Mouse (Mus musculus) right cerebral cortex, postnatal 36 days (tissue): Measurements from ENCODE around the gene Olfr346.

Experiments
- DNase-seq, 2 experiments: peaks; one replicate each; pipeline ENCODE4 v3.0.0; 2022; ENCODE audit warnings: low spot score in 2 of 2, mixed read lengths in 1 of 2

The Olfr346 gene

DNA sequence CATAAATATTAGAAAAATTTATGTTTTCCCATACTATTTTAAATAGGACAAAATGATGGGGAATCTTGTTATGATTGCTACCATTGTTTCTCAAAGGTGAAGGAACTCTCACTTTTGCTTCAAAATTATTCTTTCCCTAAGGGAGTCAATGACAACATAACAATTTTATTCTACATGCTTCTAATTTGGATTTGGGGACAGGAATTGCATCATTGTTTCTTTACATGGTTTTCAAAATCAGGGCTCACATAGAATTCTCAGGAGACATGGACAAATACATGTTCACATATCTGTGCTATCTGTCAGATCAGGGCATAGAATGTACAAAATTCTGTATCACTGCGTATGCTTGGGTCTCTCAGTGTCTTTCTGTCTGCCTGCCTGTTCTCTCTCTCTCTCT, at the start of gene Olfr346:
TSS of gene Olfr346 (plus strand) at position 301 of the 400 bp plus-strand sequence.
- DNase-seq, result no peak

- no peak for DNase-seq
Observed at GRCm38 (mm10) chr2:36639741-36640140, 45.8 kb upstream of the Olfr346 start, which contains the start of gene Olfr345. TSS of gene Olfr345 (plus strand) at chr2:36640041.

DNA sequence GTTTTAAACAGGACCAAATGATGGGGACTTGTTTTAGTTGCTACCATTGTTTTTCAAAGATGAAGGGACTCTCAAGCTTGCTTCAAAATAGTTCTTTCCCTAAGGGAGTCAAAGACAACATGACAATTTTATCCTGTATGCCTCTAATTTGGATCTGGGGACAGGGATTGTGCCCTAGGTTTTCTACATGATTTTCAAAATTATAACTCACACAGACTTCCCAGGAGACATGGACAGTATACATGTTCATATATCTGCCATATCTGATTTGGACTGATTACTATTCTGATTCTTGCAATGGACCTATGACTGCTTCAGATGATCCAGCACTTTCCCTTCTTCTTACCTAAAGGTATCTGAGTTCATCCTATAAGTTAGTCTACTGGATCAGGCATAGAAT, 46.0 kb downstream of the Olfr346 start, which contains the start of gene Olfr347:
TSS of gene Olfr347 (plus strand) at position 301 of the 400 bp plus-strand sequence.
- DNase-seq, result no peak

DNA sequence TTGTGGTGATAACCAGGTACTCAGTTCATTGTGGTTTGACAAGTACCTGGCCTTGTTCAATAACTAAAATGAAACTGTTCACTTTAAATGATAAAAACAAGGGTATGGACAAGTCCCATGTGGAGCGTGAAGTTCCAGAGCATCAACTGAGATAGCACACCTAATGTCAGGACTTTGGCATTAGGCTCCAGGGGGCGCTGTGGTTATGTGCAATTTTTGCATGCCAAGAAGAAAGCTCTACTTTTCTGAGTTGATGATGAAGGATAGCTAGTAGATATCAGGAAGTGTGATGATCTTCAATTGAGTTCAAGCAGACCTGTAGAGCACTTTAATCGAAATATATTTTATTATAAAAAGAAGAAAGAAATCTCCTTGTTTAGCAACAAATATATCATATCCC, 50.6 kb downstream of the Olfr346 start:
- DNase-seq, result no peak
